Mouse (Mus musculus) testis, adult 2 months (tissue): Measurements from ENCODE around the gene Pm20d1.

Experiments
- CTCF ChIP-seq: fragments of 200-500 bp; IDR thresholded peaks from 2 replicates; pipeline ENCODE4 v1.5.1; 2012; ENCODE audit warnings: low read depth, mild to moderate bottlenecking, inconsistent platforms, low read length, moderate library complexity; ENCODE audit not compliant: control insufficient read depth, insufficient read depth, insufficient replicate concordance
- POLR2A ChIP-seq: fragments of 200-500 bp; IDR thresholded peaks from 2 replicates; pipeline ENCODE4 v1.6.1; 2012; ENCODE audit warnings: low read depth, mild to moderate bottlenecking, inconsistent platforms, low read length, moderate library complexity; ENCODE audit not compliant: control insufficient read depth

DNA sequence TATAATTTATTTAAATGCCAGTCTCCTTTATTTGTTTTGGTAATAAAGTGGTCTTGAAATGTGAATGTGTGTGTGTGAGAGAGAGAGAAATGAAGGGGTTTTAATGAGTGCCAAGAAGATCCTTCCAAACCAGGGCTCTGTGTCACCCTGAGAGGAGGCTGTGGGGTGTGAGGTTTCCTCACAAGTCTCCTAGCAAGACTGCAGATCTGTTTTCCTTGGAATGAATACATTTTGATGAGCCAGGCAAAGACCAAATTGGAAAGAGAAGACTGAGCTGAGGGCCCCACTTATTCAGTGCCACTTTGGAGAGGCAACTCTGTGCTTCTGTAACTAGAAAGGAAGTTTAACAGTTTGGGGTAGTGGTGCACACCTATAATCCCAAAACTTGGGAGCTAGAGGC, 25.7 kb upstream of the Pm20d1 start:
- TF ChIP-seq POLR2A (no peak), CTCF (no peak)
